Mouse (Mus musculus): ENCODE measurements around the gene Chl1. TPM values are rescaled to one million over a fixed set of nuclear protein-coding genes. Genes with fewer than 3 reads are reported as not detected.

The Chl1 gene
- polyA plus RNA-seq, 1 experiment, result 34.7 TPM

DNA sequence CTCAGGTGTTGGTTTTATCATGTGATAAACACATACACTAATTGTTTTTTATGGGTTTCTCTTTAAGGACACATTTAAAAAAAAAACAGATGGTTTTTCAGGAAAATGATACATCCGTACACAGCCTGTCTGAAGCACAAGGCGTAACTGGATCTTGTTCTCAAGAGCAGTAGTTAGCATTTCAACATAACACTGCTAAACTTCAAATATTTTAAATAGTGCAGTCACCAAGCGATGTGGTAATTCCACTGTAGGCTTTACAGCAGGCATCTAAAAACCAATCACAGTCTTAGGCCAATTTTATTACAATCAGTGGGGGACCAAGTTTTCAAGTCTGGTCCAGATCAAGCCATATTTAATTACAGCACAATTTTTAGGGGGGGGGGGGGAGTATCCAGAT, 103.3 kb downstream of the Chl1 start:
- TF ChIP-seq POLR2A (IDR thresholded peaks at IDR 0.05; ENCODE audit: extremely low read depth, insufficient read depth, low read length), result no peak
- no peak for TF ChIP-seq CTCF (IDR thresholded peaks at IDR 0.05; ENCODE audit: extremely low read depth, insufficient read depth, low read length)
- H3K4me3 ChIP-seq (ENCODE audit: insufficient read depth, low read length), result no peak overlapping the region
- no peaks in the 10 kb centered on the region; the same call in 1 of the 2 replicates for H3K4me1 ChIP-seq (ENCODE audit: control insufficient read depth, insufficient read depth, low read length)
- no peak overlapping the region for H3K27ac ChIP-seq (ENCODE audit: insufficient read depth, low read length)

- TF ChIP-seq CTCF (IDR thresholded peaks at IDR 0.05; ENCODE audit: extremely low read depth, insufficient read depth, low read length) (no peak), POLR2A (IDR thresholded peaks at IDR 0.05; ENCODE audit: extremely low read depth, insufficient read depth, low read length) (no peak)
- Histone ChIP-seq H3K27ac (ENCODE audit: insufficient read depth, low read length) (no peak overlapping the region), H3K4me1 (ENCODE audit: control insufficient read depth, insufficient read depth, low read length) (no peaks in the 10 kb centered on the region; the same call in 1 of the 2 replicates), H3K4me3 (ENCODE audit: insufficient read depth, low read length) (no peak overlapping the region)
Measured at GRCm38 (mm10) chr6:103615924-103616602, 105.7 kb downstream of the Chl1 start.

- TF ChIP-seq CTCF (IDR thresholded peaks at IDR 0.05; ENCODE audit: extremely low read depth, insufficient read depth, low read length) (no peak), POLR2A (IDR thresholded peaks at IDR 0.05; ENCODE audit: extremely low read depth, insufficient read depth, low read length) (no peak)
- H3K27ac ChIP-seq (ENCODE audit: insufficient read depth, low read length), result no peak overlapping the region
- H3K4me1 ChIP-seq (ENCODE audit: control insufficient read depth, insufficient read depth, low read length), result no peaks in the 10 kb centered on the region
- no peak overlapping the region for H3K4me3 ChIP-seq (ENCODE audit: insufficient read depth, low read length)
Measured at GRCm38 (mm10) chr6:103620880-103621279, 110.5 kb downstream of the Chl1 start.

GRCm38 (mm10) chr6:103622117-103622713, 111.8 kb downstream of the Chl1 start:
- TF ChIP-seq POLR2A (IDR thresholded peaks at IDR 0.05; ENCODE audit: extremely low read depth, insufficient read depth, low read length), result no peak
- no peak for TF ChIP-seq CTCF (IDR thresholded peaks at IDR 0.05; ENCODE audit: extremely low read depth, insufficient read depth, low read length)
- Histone ChIP-seq H3K27ac (ENCODE audit: insufficient read depth, low read length) (no peak overlapping the region), H3K4me1 (ENCODE audit: control insufficient read depth, insufficient read depth, low read length) (no peaks in the 10 kb centered on the region), H3K4me3 (ENCODE audit: insufficient read depth, low read length) (no peak overlapping the region)

DNA sequence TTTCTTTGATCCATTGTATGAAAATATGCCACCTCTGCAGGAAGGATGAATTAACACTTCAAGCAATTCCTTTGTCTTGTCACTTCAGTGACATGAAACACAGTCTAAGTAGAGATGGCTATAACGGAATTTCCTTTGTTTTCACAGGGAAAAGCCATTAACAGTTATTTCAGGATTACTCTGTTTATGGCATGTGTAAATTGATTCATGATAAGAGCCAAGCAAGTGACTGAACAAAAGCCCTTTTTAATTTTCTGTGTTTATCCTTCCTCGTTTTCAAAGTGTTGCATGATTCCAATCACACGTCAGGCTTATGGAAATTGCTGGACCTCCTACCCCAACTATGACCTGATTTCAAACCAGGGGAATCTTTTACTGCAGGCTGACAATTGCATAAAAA, 122.5 kb downstream of the Chl1 start:
- Histone ChIP-seq H3K4me1 (ENCODE audit: control insufficient read depth, insufficient read depth, low read length) (no peaks in the 10 kb centered on the region), H3K4me3 (ENCODE audit: insufficient read depth, low read length) (no peak overlapping the region), H3K27ac (ENCODE audit: insufficient read depth, low read length) (no peak overlapping the region)
- TF ChIP-seq POLR2A (IDR thresholded peaks at IDR 0.05; ENCODE audit: extremely low read depth, insufficient read depth, low read length) (no peak), CTCF (IDR thresholded peaks at IDR 0.05; ENCODE audit: extremely low read depth, insufficient read depth, low read length) (no peak)

GRCm38 (mm10) chr6:103656778-103657177, 146.4 kb downstream of the Chl1 start:
- TF ChIP-seq CTCF (IDR thresholded peaks at IDR 0.05; ENCODE audit: extremely low read depth, insufficient read depth, low read length) (no peak), POLR2A (IDR thresholded peaks at IDR 0.05; ENCODE audit: extremely low read depth, insufficient read depth, low read length) (no peak)
- no peak overlapping the region for H3K4me3 ChIP-seq (ENCODE audit: insufficient read depth, low read length)
- H3K27ac ChIP-seq (ENCODE audit: insufficient read depth, low read length), result no peak overlapping the region
- no peaks in the 10 kb centered on the region for H3K4me1 ChIP-seq (ENCODE audit: control insufficient read depth, insufficient read depth, low read length)

DNA sequence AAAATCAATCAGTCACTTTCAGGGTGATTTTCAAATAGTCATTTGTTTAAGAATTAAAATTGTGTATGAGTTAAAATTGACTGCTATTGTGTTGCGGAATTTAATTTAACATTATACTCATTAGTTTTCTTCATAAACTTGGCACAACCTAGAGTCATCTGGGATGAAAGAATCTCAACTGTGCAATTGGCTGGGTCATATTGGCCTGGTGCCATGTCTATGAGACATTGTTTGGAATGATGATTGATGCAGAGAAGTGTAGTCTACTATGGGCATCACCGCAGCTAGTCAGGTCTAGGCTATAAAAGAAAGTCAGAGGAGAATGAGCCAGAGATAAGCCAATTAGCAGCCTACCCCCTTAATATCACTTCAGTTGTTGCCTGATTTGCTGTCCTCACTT, 148.8 kb downstream of the Chl1 start:
- no peak for TF ChIP-seq POLR2A (IDR thresholded peaks at IDR 0.05; ENCODE audit: extremely low read depth, insufficient read depth, low read length)
- no peak for TF ChIP-seq CTCF (IDR thresholded peaks at IDR 0.05; ENCODE audit: extremely low read depth, insufficient read depth, low read length)
- Histone ChIP-seq H3K27ac (ENCODE audit: insufficient read depth, low read length) (no peak overlapping the region), H3K4me3 (ENCODE audit: insufficient read depth, low read length) (no peak overlapping the region), H3K4me1 (ENCODE audit: control insufficient read depth, insufficient read depth, low read length) (no peaks in the 10 kb centered on the region)

- peaks cover 2% of the 10 kb centered on the region; the same call in 1 of the 2 replicates for H3K4me1 ChIP-seq (ENCODE audit: control insufficient read depth, insufficient read depth, low read length)
- H3K27ac ChIP-seq (ENCODE audit: insufficient read depth, low read length), result peak overlapping the region; percentile 56; the same call in 1 of the 2 replicates
- TF ChIP-seq CTCF (IDR thresholded peaks at IDR 0.05; ENCODE audit: extremely low read depth, insufficient read depth, low read length) (no peak), POLR2A (IDR thresholded peaks at IDR 0.05; ENCODE audit: extremely low read depth, insufficient read depth, low read length) (no peak)
- no peak overlapping the region for H3K4me3 ChIP-seq (ENCODE audit: insufficient read depth, low read length)
Measured at GRCm38 (mm10) chr6:103665206-103665605, 154.8 kb downstream of the Chl1 start.

DNA sequence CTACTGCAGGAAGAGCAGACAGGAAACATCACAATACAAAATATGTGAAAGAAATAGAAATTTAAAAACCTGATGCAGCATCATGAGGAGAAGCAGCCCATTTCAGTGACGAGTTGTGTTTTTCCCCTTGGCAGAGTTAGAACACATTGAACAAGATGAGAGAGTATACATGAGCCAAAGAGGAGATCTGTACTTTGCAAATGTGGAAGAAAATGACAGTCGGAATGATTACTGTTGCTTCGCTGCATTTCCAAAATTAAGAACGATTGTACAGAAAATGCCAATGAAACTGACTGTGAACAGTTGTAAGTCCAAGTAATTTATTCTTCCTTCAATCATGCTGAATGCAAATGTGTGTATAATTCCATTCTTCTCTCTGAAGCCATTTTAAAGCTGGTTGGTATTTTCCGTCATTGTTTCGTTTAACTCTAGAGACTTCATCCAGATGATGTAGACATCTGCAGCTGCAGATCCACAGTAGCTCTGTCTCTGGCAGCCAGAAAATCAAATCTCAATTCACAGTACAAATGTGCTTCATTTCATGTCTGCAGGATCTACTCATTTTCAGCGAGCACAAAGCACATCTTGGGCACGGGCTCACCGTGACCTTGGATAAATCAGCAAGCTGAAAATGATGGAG, 155.4 kb downstream of the Chl1 start:
- no peak for TF ChIP-seq POLR2A (IDR thresholded peaks at IDR 0.05; ENCODE audit: extremely low read depth, insufficient read depth, low read length)
- no peak for TF ChIP-seq CTCF (IDR thresholded peaks at IDR 0.05; ENCODE audit: extremely low read depth, insufficient read depth, low read length)
- H3K4me1 ChIP-seq (ENCODE audit: control insufficient read depth, insufficient read depth, low read length), result peaks cover 2% of the 10 kb centered on the region; the same call in 1 of the 2 replicates
- no peak overlapping the region for H3K27ac ChIP-seq (ENCODE audit: insufficient read depth, low read length)
- H3K4me3 ChIP-seq (ENCODE audit: insufficient read depth, low read length), result no peak overlapping the region
